Mouse (Mus musculus) large intestine, adult 2 months (tissue): ENCODE data around the gene Adarb1. TPM values are rescaled to one million over a fixed set of nuclear protein-coding genes. Genes with fewer than 3 reads are reported as not detected.

Experiments
- DNase-seq: peaks from one replicate; pipeline ENCODE4 v3.0.0-alpha.2; 2012; ENCODE audit warnings: low read depth, low spot score
- WGBS: fragments of 180-500 bp; shearing (Covaris S2); methylation state at CpG from one replicate; pipeline ENCODE4 v1.1.7; 2018; 5-methylcytosine and 5-hydroxymethylcytosine counted together
- polyA plus RNA-seq: library from polyadenylated mRNA; depleted of rRNA; stranded (reverse); fragments of >200 nt; gene quantifications from 2 replicates; pipeline ENCODE4 v1.2.3, GENCODE M21; 2012

Adarb1 gene
- polyA plus RNA-seq, 1 experiment: 0.63 TPM

DNA sequence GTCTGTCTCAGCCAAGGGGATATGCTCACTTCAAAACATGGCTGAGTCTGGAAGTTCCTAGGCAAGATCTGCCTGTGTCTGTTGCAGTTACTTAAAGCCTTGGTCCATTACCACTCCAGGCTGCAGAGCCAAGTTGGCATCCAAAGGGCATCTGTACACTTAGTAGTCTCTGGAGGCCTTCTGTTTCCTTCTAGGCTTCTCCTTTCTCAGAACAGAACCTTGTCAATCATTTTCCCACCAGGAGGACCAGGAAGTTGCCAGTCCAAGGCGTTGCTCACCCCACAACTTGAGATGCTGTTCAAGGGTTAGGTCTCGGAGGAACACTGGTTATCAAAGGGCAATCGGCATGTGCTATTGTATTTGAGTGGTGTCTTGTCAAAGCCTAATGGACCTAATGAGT lies 21.0 kb upstream of the Adarb1 start:
- WGBS: 60% methylated on average over 3 of the region's 3 CpGs
- no peak for DNase-seq

DNA sequence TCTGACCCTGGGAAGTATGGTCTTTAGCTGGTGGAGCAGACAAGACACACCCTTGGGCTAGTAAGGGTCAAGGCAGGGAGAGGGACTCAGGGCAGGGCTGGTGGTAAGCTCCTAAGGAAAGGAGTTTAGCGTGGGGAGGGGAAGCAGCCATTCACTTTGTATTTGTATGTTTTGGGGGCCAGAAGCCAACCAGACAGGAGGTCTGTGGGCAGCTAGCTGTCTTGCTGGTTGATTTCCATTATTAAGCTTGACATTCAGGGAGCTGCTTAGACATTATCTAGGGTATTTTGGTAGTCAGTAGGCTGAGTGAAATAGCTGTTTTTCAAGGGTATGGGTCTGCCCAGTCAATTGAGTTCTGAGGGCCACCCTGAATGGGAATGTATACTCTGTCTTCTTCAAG lies 20.0 kb upstream of the Adarb1 start:
- DNase-seq: no peak
- 27% methylated on average over 1 of the region's 1 CpGs for WGBS

DNA sequence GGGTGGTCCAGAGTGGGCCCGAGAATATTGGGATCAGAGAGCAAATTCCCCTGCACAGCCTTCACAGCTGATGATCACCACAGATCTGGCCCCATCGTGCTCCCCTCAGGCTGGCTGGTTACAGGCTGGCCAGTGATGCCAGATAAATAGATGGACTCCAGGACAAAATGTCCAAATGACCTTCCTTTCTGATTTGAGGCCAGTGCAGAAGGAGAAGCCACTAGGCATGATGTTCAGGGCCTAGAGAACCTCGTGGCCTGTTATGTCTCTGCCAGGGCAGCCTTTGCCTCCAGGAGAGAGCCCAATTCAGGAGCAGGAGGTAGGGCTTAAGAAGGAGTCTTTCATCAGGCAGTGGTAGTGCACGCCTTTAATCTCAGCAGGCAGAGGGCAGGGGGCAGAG lies 17.3 kb upstream of the Adarb1 start:
- 69% methylated on average over 4 of the region's 4 CpGs for WGBS
- DNase-seq: no peak

DNA sequence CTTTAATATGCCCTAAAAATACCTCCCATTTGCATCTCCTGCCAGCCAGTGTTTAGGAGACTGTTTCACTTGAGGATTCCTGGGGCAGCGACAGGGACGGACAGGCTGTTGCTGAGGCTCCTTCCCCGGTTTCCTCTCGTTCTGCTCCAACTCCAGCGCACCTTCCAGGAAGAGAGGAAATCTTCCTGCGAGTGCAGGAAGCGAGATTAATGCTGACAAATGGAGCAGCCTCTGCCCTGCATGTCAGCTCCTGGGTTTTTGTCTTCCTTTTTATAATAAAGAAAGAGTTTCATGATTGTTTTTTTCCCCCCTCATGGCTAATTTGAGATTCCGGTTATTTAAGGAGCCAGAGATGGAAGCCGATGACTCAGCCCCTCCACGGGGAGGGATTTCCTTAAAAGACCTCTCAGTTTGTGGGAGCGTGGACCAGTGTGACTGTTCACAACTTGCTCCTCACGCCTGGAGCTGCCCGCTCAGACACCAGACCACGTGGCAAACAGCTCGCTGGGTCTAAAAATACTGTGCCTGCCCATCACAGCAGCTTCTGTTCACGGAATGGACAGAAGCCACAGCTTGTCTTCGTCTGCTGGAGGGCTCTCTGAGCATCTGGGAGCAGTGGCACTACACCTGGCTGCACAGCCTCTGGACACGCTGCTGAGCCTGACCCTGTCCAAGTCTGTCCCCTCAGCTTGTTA lies 16.5 kb upstream of the Adarb1 start:
- 43% methylated on average over 18 of the region's 18 CpGs for WGBS
- no peak for DNase-seq

DNA sequence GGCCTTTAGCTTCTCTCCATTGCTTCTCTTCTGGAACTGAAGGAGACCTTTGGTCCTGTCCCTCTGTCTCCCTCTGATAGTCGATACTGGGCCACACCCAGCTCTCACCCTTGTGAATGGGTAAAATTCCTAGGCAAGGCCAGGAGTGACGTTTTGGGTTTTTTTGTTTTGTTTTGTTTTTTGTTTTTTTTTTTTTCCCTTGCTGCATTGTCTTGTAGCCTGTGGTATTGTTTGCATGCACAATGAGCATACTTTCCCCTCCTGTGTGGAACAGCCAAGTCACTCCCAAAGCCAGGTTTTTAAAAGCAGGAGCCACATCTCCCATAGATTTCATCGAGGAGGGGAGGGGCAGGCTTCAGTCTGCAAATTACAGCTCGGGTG lies 16.0 kb upstream of the Adarb1 start:
- DNase-seq: no peak
- 12% methylated on average over 4 of the region's 4 CpGs for WGBS

DNA sequence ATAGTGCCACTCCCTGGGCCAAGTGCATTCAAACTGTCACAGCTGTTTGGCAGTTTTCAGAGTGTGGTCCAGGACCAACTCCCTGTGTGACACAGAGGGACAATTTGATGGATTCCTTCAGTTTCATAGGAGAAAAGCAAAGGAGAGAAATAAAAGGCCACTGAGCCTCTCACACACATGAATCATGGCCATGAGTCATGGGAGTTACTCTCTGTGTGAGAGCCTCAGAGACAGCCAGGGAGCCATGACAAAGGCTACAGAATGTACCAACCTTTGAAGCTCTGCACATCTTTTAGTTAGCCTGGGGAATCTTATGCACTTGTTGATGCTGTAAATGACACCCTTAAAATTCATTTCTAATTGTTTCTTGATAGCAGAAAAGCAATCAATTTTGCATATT lies 12.7 kb upstream of the Adarb1 start:
- DNase-seq: no peak

DNA sequence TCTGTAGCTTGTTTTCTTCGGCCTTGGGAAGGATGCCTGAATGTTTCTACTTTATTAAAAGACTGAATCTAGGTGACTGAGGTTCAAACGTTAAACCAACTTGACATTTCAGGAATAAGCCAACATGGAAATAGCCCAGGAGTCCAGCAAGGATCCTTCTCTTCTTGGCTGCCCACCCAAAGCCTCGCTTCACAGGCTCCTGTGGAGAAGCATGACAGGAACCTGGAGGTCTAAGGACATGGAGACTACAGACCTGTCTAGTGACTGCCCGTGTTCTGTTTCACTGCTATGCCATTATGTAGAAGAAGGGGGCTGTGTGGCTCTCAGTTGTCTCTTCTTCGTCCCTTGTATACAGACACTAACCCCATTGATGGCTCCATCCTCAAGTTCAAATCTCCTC lies 11.9 kb upstream of the Adarb1 start:
- no peak for DNase-seq
- 88% methylated on average over 5 of the region's 5 CpGs for WGBS

DNA sequence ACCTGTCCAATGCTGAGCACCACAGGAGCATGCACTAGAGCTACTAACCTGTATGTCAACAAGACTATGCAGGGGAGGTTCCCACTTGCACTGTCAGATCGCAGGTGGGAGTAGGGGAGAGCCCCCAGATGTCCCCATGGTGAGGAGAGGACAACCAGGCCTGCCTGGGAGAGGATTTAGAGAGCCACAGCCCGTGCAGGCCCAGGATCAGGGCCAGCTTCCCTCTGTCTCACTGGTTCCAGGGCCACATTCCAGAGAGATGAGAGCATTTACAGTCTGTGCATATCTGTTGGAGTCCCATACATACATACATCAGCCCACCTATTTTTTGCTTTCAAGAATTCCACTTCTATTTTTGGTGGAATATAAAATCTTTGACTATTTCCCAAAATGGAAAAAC lies 9.5 kb upstream of the Adarb1 start:
- DNase-seq: no peak
- WGBS: 27% methylated on average over 2 of the region's 2 CpGs

DNA sequence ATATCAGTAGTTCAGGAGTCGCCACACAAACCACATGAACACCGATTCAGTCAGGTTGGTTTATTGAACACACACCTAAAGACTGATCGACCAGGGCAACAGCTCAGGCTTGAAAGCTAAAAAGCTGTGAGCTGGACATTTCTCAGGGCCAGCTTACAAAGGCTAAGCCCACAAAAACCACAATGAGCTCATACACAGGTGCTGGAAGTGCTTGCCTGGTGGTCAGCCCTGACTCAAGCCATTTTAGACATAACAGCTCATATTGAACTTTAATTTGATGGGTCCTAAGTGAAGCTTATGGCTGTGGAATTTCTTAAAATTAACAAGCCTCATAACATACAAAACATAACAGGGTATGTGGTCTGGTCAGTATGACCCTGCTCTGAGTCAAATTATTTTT lies 2.1 kb upstream of the Adarb1 start:
- DNase-seq: no peak
- WGBS: 92% methylated on average over 3 of the region's 3 CpGs

DNA sequence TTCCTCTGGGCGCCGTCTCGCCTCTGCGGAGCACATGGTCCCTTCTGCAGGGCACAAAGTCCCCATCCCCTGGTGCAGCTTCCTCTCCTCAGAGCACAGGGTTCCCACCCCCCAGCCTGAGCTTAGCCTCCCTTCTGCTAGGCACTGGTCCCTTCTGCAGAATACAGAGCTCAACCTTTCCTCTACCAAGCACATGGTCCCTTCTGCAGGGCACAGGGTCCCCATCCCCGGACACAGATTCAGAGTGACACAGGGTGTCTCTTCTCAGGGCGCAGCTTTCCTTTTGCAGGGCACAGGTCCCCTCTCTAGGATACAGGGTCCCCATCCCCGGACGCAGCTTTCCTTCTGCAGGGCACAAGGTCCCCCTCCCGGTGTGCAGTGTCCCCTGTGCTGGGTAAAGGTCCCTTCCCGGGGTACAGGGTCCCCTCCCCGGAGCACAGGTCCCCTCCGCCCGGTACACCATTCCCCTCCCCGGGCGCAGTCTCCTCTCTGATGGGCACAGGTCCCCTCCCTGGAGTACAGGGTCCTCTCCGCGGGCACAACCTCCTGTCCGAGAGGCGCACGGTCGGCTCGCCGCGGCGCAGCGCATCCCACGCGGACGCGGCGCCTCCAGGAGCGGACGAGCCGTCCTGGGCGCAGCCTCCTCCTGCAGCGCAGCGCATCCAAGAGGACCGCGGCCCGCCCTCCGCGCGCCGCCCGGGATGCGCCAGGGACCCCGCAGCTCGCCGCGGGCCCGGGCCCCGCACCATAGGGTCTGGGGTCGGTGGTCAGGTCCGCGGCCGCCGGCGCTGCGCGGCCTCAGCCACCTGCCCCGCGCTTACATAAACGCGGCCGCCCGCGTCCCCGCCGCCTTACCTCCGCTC lies 599 bp downstream of the Adarb1 start:
- no peak for DNase-seq
- under 1% methylated on average over 70 of the region's 70 CpGs for WGBS

DNA sequence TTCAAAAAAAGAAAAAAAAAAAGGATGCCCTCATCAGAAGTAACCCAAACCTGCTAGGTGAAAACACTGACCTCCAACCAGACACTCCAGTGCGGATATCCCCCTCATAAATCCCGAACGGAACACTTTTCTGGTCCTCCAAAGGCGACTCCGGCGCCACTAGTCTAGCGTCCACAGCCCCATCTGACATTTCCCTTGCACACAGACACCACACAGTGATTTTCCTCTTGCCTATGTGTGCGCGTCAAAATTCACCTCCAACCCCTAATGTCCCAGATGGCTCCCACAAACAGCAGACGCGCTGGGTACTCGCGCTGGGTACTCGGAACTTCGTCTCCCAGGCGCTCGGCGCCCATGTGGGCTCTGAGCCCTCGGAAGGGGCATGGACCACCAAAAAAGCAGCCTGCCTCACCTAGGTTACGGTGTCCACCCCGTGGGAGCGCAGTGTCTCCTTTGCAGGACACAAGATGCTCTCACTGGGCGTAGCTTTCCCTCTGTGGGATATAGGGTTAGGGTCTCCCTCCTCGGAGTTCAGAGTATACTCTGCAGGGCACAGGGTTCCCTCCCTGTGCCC lies 1.3 kb downstream of the Adarb1 start:
- no peak for DNase-seq

DNA sequence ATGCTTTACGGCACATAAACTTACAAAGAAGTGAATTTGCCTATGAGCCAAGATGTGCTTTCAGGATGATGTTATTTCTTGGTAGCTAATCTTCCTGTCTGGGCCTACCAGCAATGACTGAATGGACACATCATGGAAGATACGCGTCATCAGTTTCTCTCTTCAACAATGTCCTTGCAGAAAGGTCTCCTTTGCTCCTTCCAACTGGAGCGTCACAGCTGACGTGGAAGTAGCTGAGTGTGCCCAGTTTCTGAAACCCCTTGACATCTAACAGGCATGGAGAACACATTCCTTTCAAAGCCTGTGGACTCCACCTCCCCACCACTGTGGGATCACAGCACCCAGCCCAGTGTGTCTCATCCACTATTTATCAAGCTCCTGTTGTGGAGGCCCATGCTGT lies 2.2 kb downstream of the Adarb1 start:
- 90% methylated on average over 5 of the region's 5 CpGs for WGBS
- DNase-seq: no peak

More for the DNA sequence above, 1.3 kb downstream of the Adarb1 start:
- WGBS: 14% methylated on average over 24 of the region's 24 CpGs

DNA sequence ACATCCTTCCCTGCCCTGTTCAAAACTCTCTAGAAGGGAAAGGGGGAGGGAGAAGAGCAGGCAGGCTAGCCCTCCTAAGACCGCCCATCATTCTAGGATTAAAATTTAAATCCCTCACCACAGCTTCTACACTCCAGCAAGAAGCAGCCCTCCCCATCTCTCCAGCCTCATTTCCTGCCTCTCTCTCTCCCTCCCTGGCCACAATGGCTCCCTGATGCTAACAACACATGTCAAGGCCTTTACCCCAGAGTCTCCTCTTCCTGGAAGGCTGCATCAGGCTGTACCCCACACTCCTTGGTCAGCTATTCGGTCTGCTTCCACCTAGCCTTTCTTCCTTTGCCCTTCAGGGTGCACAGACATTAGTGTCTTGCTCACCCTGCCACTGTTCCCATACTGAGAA lies 4.3 kb downstream of the Adarb1 start:
- 72% methylated on average over 2 of the region's 2 CpGs for WGBS
- DNase-seq: no peak

DNA sequence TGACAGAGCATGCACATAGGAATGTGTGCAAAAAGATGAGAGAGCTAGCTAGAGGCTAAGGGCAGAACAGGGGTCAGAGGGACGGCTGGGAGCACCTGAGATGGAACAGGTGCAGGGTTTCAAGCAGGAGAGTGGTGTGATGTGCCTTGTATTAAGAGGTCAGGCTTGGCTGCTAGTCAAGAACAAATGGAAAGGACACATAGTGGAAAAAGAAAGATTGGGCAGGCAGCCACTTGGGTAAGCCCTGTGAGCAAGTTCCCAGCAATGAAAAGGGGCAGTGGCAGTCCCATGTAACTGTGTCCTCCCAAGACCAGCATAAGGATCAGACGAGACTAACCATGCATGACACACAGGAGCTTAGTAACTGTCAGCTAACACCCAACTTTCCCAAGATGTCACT lies 8.9 kb downstream of the Adarb1 start:
- 50% methylated on average over 2 of the region's 2 CpGs for WGBS
- DNase-seq: no peak

DNA sequence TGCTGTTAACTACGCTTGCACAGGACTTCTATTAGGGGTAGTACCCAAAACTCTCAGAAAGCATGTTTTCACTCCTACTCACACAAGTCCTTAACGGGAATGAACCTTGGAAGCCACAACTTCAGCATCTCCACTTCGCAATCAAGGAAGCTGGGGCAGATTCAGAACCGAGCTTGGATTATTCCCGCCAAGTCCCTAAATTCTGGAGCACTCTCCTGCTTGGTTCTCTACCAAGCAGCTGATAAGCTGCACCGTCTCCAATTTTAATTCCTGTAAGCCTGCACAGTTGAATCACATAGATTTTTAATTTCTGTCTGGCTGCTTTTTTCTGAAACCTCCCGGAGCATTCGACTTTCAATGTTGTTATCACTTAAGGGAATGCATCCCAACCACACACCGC lies 9.8 kb downstream of the Adarb1 start:
- DNase-seq: no peak
- WGBS: 83% methylated on average over 9 of the region's 9 CpGs

DNA sequence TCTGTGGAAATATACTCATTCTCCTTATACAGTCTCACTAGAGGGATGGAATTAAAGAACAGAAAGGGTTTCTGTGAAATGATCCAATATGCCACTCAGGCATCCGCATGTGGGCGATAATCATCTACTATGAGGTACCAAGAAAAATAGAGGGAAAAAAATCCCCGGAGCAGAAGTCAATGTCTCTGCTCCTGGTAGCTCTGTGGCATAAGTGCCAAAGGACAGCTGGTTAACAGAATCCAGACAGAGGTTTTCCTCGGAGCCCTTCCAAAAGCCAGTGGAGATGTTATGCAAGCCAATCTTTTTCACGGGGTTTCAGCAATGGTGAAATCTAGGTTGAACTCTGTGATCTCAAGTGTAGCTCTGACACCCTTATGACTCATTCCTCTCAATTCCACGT lies 11.6 kb downstream of the Adarb1 start:
- DNase-seq: no peak
- 54% methylated on average over 6 of the region's 6 CpGs for WGBS

DNA sequence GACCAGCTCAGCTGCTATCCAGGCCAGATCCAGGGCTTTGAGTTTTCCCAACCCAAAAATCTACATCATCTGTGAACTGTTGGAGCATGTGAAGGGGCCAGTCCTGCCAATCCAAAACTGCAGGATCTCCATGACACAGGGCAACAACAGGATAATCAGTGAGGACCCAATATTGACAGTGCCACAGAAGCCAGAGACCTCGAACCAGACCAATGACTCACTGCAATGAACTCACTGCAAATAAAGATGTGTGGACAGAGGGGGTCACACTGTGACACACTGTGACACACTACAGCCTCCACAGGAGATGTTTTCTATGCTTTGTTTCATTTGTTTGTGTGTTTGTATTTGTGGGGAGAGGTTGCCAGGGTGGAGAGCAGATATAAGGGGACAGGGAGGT lies 15.6 kb downstream of the Adarb1 start:
- DNase-seq: no peak

DNA sequence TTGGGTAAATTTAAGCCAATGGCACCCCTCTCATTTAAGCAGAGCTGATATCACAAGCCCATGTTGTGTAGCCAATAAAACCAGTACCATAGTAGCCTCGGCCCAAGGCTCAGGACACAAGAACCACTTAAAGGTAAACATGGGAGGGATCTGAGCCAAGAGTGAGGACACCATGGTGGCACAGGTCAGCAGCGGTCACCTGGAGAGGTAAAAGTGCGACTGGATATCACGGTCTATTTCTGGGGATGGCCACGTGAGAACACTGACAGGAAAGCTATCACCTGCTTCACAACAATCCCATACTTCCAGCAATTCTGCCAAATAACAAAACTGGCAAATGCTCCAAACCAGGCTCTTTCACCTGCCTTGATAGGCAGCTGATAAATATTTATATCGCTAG lies 17.0 kb downstream of the Adarb1 start:
- DNase-seq: no peak
- 86% methylated on average over 6 of the region's 6 CpGs for WGBS

More for the DNA sequence above, 15.6 kb downstream of the Adarb1 start:
- WGBS: 18% methylated on average over 1 of the region's 1 CpGs

DNA sequence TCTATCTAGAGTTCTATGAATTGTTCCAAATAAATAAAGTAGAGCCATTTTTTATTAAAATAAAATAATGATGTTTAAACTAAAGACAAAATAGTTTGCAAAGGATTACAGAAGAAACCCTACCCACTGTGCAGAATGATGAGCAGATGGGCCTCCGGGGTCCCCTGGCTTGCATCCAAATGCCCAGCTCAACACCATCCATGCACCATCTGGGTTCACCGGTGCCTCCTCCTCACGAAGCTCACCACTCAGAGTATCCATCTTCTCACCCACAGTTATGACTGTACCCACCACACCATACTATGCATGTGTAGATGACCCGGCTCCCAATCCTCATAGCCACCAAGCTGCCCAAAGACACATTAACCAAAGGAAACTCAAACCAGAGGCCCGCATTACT lies 18.1 kb downstream of the Adarb1 start:
- WGBS: 88% methylated on average over 5 of the region's 5 CpGs
- no peak for DNase-seq

DNA sequence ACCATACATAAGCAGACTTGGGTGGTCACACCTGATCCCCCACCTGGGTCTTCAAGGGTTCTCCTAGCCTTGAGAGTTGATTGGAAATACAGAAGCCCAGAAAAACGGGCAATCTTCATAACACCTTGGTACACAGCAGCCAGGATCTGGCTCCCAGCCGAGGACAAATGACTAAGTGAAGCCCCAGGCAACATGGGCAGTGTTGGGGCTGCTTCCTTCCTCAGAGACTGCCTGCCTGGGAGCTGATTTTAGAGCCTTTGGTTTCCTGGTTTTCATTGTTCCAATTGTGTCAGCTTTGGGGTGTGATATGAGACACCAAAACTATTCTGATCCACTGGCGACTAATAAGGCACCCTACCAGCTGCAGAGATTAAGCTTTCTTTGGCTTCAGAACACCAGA lies 20.0 kb downstream of the Adarb1 start:
- 52% methylated on average over 3 of the region's 3 CpGs for WGBS

DNA sequence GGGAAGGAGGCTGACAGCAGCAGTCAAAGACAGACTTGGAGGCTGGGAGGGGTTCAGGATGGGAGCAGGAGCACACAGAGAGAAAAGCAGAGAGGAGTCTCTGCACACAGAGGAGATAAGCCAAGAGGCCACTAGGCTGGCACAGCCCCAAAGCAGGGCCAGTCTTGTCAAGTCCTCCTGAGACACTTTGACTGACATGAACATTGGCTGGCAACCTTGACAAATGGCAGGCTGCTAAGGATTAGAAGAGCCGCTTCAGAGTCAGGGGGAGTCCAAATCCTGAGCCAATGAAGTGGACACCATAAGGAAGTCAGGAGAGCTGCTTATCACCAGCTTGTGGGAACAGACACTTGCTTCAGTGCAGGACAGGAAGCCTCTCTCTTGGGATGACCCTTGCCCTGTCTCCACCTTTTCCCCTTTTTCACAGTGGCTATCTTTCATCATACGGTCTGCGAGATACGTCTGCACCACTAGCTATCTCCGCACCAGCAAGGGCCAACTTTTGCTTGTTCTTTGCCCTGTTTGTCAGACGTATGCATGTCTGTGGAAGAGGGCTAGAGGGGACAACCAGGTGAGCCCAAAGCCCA lies 20.9 kb downstream of the Adarb1 start:
- WGBS: 76% methylated on average over 6 of the region's 6 CpGs
- no peak for DNase-seq

More for the DNA sequence above, 20.0 kb downstream of the Adarb1 start:
- no peak for DNase-seq
